18 mouse cellular contexts compared by ENCODE assay signal in genomic region chr4:63993462-63994113, GRCm38 (mm10). TPM values are rescaled to one million over a fixed set of nuclear protein-coding genes. Genes with fewer than 3 reads are reported as not detected.
DNase-seq lines count a peak whose midpoint lies in the region; ATAC-seq and TF ChIP-seq lines count a peak whose summit lies in the region.
"Had no signal": no experiment of that assay in that cellular context is flagged by ENCODE, and none has a peak within 500 bp of the region (broad histone marks: within the 10 kb centered on the region; RNA-seq: fewer than 3 reads in every experiment).

No protein-coding gene starts in this region.

- no peaks in the 10 kb centered on the region for H3K27me3 ChIP-seq in lung, embryonic 14.5 days (ENCODE audit: insufficient read depth, low read length)
- no peaks in the 10 kb centered on the region for H3K27me3 ChIP-seq in midbrain, embryonic 16.5 days (ENCODE audit: control insufficient read depth, insufficient read depth, low read depth, low read length)
- H3K27me3 ChIP-seq: limb, embryonic 15.5 days had no signal

- WGBS in lung, embryonic 14.5 days, result 17% methylated on average over 2 of the region's 2 CpGs
- 62% methylated on average over 2 of the region's 2 CpGs for WGBS in midbrain, embryonic 16.5 days

- no peak for TF ChIP-seq CTCF in lung, embryonic 14.5 days (IDR thresholded peaks at IDR 0.05; ENCODE audit: low read depth)

- H3K9me3 ChIP-seq in lung, embryonic 14.5 days (ENCODE audit: low read depth, low read length), result no peaks in the 10 kb centered on the region
- no peaks in the 10 kb centered on the region for H3K9me3 ChIP-seq in midbrain, embryonic 16.5 days (replicated peaks; ENCODE audit: control insufficient read depth, low read length, poor library complexity, severe bottlenecking)
- H3K9me3 ChIP-seq: limb, embryonic 15.5 days had no signal

- H3K4me2 ChIP-seq in lung, embryonic 14.5 days, result no peak overlapping the region
- H3K4me2 ChIP-seq in midbrain, embryonic 16.5 days (ENCODE audit: low read length), result no peak overlapping the region
- H3K4me2 ChIP-seq: limb, embryonic 15.5 days had no signal

- H3K9ac ChIP-seq in lung, embryonic 14.5 days, result no peak overlapping the region
- H3K9ac ChIP-seq in midbrain, embryonic 16.5 days (ENCODE audit: low read depth, low read length), result no peak overlapping the region
- H3K9ac ChIP-seq: limb, embryonic 15.5 days had no signal

- H3K4me1 ChIP-seq in lung, embryonic 14.5 days (ENCODE audit: insufficient read depth), result peaks cover 7% of the 10 kb centered on the region; the same call in 1 of the 2 replicates
- peaks cover 2% of the 10 kb centered on the region; the same call in 1 of the 2 replicates for H3K4me1 ChIP-seq in midbrain, embryonic 16.5 days (ENCODE audit: control insufficient read depth, insufficient read depth, low read length)

- ATAC-seq in lung, embryonic 14.5 days (ENCODE audit: insufficient read depth), result peak; percentile 57; the same call in 1 of the 2 replicates
- peak; percentile 80 for ATAC-seq in midbrain, embryonic 16.5 days
- ATAC-seq in inflammation-experienced regulatory T-cells, adult 6 months, result no peak
- ATAC-seq: forebrain, embryonic 14.5 days; intestine, embryonic 16.5 days had no signal

- DNase-seq in embryo, embryonic 10 days (ENCODE audit: low spot score), result peak; percentile 27
- DNase-seq in embryo, embryonic 11 days, result no peak
- DNase-seq in lung, embryonic 14.5 days, result peak; percentile 44
- DNase-seq in lung, postnatal 25 days (ENCODE audit: low spot score), result no peak
- DNase-seq in brain, adult 2 months (ENCODE audit: low read depth, low spot score), result peak; percentile 31
- DNase-seq in spleen, postnatal 36 days (ENCODE audit: low spot score in 2 of 2), result no peak
- DNase-seq: cerebellum, adult 11-12 months; gastrocnemius, postnatal 36 days; kidney, postnatal 14 days; layer of hippocampus, postnatal 36 days; lung, postnatal 14 days; thymus, postnatal 4 days had no signal

- no peaks in the 10 kb centered on the region for H3K36me3 ChIP-seq in lung, embryonic 14.5 days (ENCODE audit: insufficient read depth)
- H3K36me3 ChIP-seq in midbrain, embryonic 16.5 days (ENCODE audit: control insufficient read depth, insufficient read depth, low read length), result no peaks in the 10 kb centered on the region
- H3K36me3 ChIP-seq: limb, embryonic 15.5 days had no signal

- H3K27ac ChIP-seq in lung, embryonic 14.5 days (ENCODE audit: low read depth), result no peak overlapping the region
- no peak overlapping the region for H3K27ac ChIP-seq in midbrain, embryonic 16.5 days (ENCODE audit: low read length)
- H3K27ac ChIP-seq: limb, embryonic 15.5 days had no signal

- H3K4me3 ChIP-seq in lung, embryonic 14.5 days (ENCODE audit: low read depth, low read length), result no peak overlapping the region
- H3K4me3 ChIP-seq in midbrain, embryonic 16.5 days (ENCODE audit: low read depth, low read length), result no peak overlapping the region
- H3K4me3 ChIP-seq: limb, embryonic 15.5 days; myocyte had no signal

RNA-seq across cellular contexts. Expression of gene Tnc, which starts 53.2 kb away (rescaled TPM):
- polyA plus RNA-seq in lung, embryonic 14.5 days (2014; fragmentation: Nextera tagmentation; extraction: Ambion mirVana), result 35.5 and 36.4 TPM in 2 replicates
- polyA plus RNA-seq in midbrain, embryonic 16.5 days (2015; fragmentation: Nextera tagmentation; extraction: Ambion mirVana), result 49.8 and 64.2 TPM in 2 replicates
- polyA plus RNA-seq in inflammation-experienced regulatory T-cells, adult 6 months (2017; shearing (Covaris generic)), result 1 to 10 TPM in 1 of 3 experiments, under 1 TPM in 2; 0.25 to 1.3 (median 0.41) TPM

Comparison
In these comparisons a context has a peak if more than half of its experiments do, and no peak if none do; other contexts are left out.
1. DNase-seq: peak in embryo, embryonic 10 days (single experiment), lung, embryonic 14.5 days (single experiment) and brain, adult 2 months (single experiment); none in embryo, embryonic 11 days (single experiment), lung, postnatal 25 days (single experiment) and spleen, postnatal 36 days (0 of 2).
2. RNA of gene Tnc, which starts 53.2 kb away (polyA plus RNA-seq): 49.8 to 64.2 TPM in midbrain, embryonic 16.5 days and 35.5 to 36.4 TPM in lung, embryonic 14.5 days; 0.25 to 1.3 TPM in inflammation-experienced regulatory T-cells, adult 6 months; every median in the first group is over 10 times any median in the second.